Mouse (Mus musculus) forebrain, embryonic 16.5 days (tissue): ENCODE measurements around the gene Tsacc. TPM values are rescaled to one million over a fixed set of nuclear protein-coding genes. Genes with fewer than 3 reads are reported as not detected.
"Not testable (repeated sequence)": the region's sequence is repeated elsewhere in the genome, so short reads cannot be mapped to it uniquely, and the experiment has no call there.

Source experiments
- ATAC-seq: fragments of 200-750 bp; cut with Nextera tagmentation; 2 replicates; pipeline ENCODE4 v1.8.0; 2017; ENCODE audit warnings: mild to moderate bottlenecking, moderate library complexity
- H3K27ac ChIP-seq: fragments of 300-500 bp; sonication (generic); 2 replicates; pipeline ENCODE4 v1.5.1; 2014; ENCODE audit warnings: low read length, control low read depth
- H3K27me3 ChIP-seq: fragments of 300-500 bp; sonication (generic); replicated peaks from 2 replicates; pipeline ENCODE4 v1.6.1; 2014; ENCODE audit warnings: low read length; ENCODE audit not compliant: control insufficient read depth, insufficient read depth
- H3K36me3 ChIP-seq: fragments of 300-500 bp; sonication (generic); 2 replicates; pipeline ENCODE4 v1.6.1; 2014; ENCODE audit not compliant: control insufficient read depth, insufficient read depth
- H3K4me1 ChIP-seq: fragments of 300-500 bp; sonication (generic); replicated peaks from 2 replicates; pipeline ENCODE4 v1.6.1; 2014; ENCODE audit warnings: low read length; ENCODE audit not compliant: control insufficient read depth, insufficient read depth
- H3K4me2 ChIP-seq: fragments of 300-500 bp; sonication (generic); 2 replicates; pipeline ENCODE4 v1.6.1; 2014; ENCODE audit warnings: mild to moderate bottlenecking, low read length, control low read depth
- H3K4me3 ChIP-seq: fragments of 300-500 bp; sonication (generic); replicated peaks from 2 replicates; pipeline ENCODE4 v1.5.1; 2014; ENCODE audit warnings: mild to moderate bottlenecking, low read length, control low read depth
- H3K9ac ChIP-seq: fragments of 300-500 bp; sonication (generic); replicated peaks from 2 replicates; pipeline ENCODE4 v1.6.1; 2014; ENCODE audit warnings: low read depth, low read length, control low read depth
- H3K9me3 ChIP-seq: fragments of 300-500 bp; sonication (generic); 2 replicates; pipeline ENCODE4 v1.6.1; 2016; ENCODE audit warnings: low read length; ENCODE audit not compliant: control insufficient read depth
- WGBS: fragments of 180-500 bp; shearing (Covaris S2); extraction: QIAGEN DNeasy Blood & Tissue Kit; methylation state at CpG from one replicate; pipeline ENCODE4 v1.1.7; 2014; 5-methylcytosine and 5-hydroxymethylcytosine counted together
- polyA plus RNA-seq: library from polyadenylated mRNA; unstranded; fragments of >200 nt; fragmentation: Nextera tagmentation; extraction: Ambion mirVana; gene quantifications from 2 replicates; pipeline ENCODE4 v1.2.1, GENCODE M21; 2015

Tsacc gene
- polyA plus RNA-seq, 1 experiment from 2014 or later, result 10.4 TPM

GRCm38 (mm10) chr3:88287110-88287509 lies 9.7 kb downstream of the Tsacc start, which contains the start of gene Gm38392:
Gene Gm38392 (minus strand): TSS chr3:88287210.
- no peak within 1 kb of the TSS for H3K9ac ChIP-seq
- H3K27ac ChIP-seq, result no peak within 1 kb of the TSS
- no peaks in the 10 kb centered on the region for H3K4me1 ChIP-seq
- no peak within 1 kb of the TSS for H3K4me3 ChIP-seq
- no peaks in the 10 kb centered on the region for H3K27me3 ChIP-seq
- no peak within 1 kb of the TSS for H3K4me2 ChIP-seq
- no peaks in the 10 kb centered on the region for H3K36me3 ChIP-seq
- H3K9me3 ChIP-seq, result no peaks in the 10 kb centered on the region
- ATAC-seq, result no peak
- 98% methylated on average over 4 of the region's 4 CpGs for WGBS

DNA sequence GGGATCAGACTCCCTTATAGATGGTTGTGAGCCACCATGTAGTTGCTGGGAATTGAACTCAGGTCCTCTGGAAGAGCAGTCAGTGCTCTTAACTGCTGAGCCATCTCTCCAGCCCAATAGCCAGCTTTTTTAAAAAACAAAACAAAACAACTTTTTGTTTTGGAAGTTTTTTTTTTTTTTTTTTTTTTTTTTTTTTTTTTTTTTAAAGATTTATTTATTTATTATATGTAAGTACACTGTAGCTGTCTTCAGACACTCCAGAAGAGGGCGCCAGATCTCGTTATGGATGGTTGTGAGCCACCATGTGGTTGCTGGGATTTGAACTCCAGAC lies 11.3 kb downstream of the Tsacc start:
- H3K27ac ChIP-seq, ATAC-seq, H3K4me2 ChIP-seq, H3K4me3 ChIP-seq, H3K9me3 ChIP-seq, H3K27me3 ChIP-seq, H3K9ac ChIP-seq, H3K4me1 ChIP-seq, H3K36me3 ChIP-seq: not testable (repeated sequence)
- no CpG with 5 or more reads among the region's 2 CpGs for WGBS

- not testable (repeated sequence) for H3K27me3 ChIP-seq, ATAC-seq, H3K4me1 ChIP-seq, H3K27ac ChIP-seq, H3K36me3 ChIP-seq, H3K9me3 ChIP-seq, H3K4me2 ChIP-seq, H3K4me3 ChIP-seq, H3K9ac ChIP-seq
- 95% methylated on average over 14 of the region's 14 CpGs for WGBS
Observed at GRCm38 (mm10) chr3:88284815-88285564, 11.8 kb downstream of the Tsacc start.

DNA sequence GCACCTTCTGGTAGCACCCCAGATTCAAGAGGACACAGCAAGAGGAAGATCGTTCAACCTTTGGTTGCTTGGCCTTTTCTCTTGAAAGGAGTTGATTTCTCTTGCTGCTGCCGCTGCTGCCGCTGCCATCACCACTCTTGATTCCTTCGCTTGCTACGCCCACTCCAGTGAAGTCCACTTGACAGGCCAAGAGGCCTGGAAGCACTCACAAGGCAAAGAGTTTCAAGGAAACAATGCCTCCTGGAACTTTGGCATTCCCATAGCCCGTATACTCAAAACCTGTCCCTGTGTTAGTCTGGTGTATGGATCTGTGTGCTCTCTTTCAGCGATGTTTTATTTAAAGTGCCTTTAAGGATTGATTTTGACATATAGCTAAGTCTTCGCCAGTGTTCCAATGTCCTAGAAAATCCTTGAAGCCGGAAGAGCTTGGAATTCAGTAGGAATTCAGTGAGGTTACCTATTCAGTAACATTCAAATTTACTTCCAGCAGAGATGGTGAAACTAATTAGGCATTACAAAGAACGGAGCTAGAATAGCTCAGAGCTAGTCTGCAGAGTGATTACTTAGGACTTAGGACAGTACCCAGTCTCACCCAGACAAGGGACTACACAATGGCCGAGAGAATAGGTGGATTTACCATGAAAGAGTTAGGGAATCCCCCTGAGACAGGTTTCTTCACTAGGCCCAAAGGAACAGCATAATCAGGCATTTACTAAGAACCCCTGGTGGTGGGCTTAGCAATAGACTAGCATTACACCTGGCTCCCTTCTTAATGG lies 15.5 kb downstream of the Tsacc start:
- not testable (repeated sequence) for ATAC-seq, H3K9me3 ChIP-seq, H3K36me3 ChIP-seq, H3K4me2 ChIP-seq, H3K27ac ChIP-seq, H3K4me1 ChIP-seq, H3K9ac ChIP-seq, H3K27me3 ChIP-seq, H3K4me3 ChIP-seq
- WGBS, result 45% methylated on average over 11 of the region's 11 CpGs

DNA sequence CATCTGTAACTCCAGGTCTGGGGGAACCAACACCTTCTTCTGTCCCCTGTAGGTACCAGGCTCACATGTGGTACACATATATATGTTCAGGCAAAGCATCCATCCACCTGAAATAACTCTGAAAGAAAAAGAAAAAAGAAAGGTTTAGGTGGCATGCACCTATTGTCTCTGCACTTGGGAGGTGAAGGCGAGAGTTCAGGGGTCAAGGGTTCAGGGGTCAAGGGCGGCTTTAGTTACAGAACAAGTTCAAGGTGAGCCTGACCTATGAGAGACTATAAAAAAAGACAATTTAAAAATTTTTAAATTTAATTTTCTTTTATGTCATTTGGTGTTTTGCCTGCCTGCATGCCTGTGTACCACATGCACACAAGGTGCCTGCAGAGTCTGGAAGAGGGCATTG lies 16.8 kb downstream of the Tsacc start:
- no peak overlapping the region for H3K27ac ChIP-seq
- H3K27me3 ChIP-seq, result no peaks in the 10 kb centered on the region
- WGBS, result 97% methylated on average over 2 of the region's 2 CpGs
- no peak overlapping the region for H3K4me2 ChIP-seq
- no peaks in the 10 kb centered on the region for H3K9me3 ChIP-seq
- no peak for ATAC-seq
- H3K36me3 ChIP-seq, result no peaks in the 10 kb centered on the region
- H3K9ac ChIP-seq, result no peak overlapping the region
- no peaks in the 10 kb centered on the region for H3K4me1 ChIP-seq
- H3K4me3 ChIP-seq, result no peak overlapping the region

- H3K9ac ChIP-seq, result no peak overlapping the region
- H3K27ac ChIP-seq, result no peak overlapping the region
- no peak for ATAC-seq
- no peaks in the 10 kb centered on the region for H3K27me3 ChIP-seq
- H3K36me3 ChIP-seq, result no peaks in the 10 kb centered on the region
- no peak overlapping the region for H3K4me2 ChIP-seq
- H3K4me3 ChIP-seq, result no peak overlapping the region
- WGBS, result 52% methylated on average over 7 of the region's 7 CpGs
- no peaks in the 10 kb centered on the region for H3K4me1 ChIP-seq
- H3K9me3 ChIP-seq, result no peaks in the 10 kb centered on the region
Observed at GRCm38 (mm10) chr3:88276529-88277143, 20.2 kb downstream of the Tsacc start.

DNA sequence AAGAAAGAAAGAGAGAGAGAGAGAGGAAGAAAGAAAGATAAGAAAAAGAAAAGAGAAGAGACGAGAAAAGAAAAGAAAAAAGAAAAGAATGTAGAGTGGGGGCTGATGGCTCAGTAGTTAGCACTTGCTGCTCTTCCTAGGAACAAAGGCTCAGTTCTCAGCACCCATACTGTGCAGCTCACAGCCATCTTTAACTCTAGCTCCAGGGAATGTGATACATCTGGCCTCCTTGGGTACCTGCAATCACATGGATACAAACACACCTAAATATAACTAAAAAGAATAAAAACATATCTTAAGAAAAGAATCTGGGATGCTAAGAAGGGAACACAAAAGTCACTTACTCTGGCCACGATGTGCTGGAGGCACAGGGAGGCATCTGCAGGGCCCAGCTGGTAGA lies 20.7 kb downstream of the Tsacc start:
- Histone ChIP-seq H3K36me3 (no peaks in the 10 kb centered on the region), H3K9me3 (no peaks in the 10 kb centered on the region), H3K4me2 (no peak overlapping the region), H3K4me1 (no peaks in the 10 kb centered on the region), H3K27ac (no peak overlapping the region), H3K4me3 (no peak overlapping the region), H3K27me3 (no peaks in the 10 kb centered on the region), H3K9ac (no peak overlapping the region)
- 75% methylated on average over 2 of the region's 2 CpGs for WGBS
- no peak for ATAC-seq

DNA sequence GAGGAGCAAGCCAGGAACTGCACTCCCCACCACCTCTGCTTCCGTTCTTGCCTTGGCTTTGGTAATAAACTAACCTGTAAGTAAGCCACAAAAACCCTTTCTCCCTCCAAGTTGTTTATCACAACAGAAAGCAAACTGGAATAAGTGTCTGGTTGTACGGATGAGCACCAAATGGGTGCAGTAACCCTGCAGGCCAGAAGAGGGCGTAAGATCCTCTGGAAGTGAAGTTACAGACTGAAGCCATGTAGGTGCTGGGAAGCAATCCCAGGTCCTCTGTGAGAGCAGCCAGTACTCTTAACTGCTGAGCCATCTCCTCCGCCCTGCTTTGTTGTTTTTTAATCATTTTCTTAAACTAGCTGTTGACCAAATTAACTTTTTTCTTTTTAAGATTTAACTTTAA lies 22.8 kb downstream of the Tsacc start:
- ATAC-seq, result no peak
- Histone ChIP-seq H3K27ac (no peak overlapping the region), H3K9me3 (no peaks in the 10 kb centered on the region), H3K27me3 (no peaks in the 10 kb centered on the region), H3K4me2 (no peak overlapping the region), H3K36me3 (no peaks in the 10 kb centered on the region), H3K4me3 (no peak overlapping the region), H3K4me1 (no peaks in the 10 kb centered on the region), H3K9ac (no peak overlapping the region)
- 96% methylated on average over 4 of the region's 4 CpGs for WGBS

DNA sequence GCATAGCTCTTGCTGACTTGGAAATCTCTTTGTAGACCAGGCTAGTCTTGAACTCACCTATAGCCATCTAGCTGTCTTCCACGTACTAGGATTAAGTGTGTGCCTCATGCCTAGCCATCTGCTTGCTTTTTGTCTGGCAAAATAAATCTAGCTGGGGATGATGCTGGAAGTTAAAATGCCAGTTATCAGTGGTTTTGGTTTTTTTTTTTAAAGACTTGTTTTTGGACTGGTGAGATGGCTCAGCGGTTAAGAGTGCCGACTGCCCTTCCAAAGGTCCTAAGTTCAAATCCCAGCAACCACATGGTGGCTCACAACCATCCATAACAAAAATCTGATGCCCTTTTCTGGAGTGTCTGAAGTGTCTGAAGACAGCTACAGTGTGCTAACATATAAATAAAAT lies 24.9 kb downstream of the Tsacc start:
- no peak overlapping the region for H3K27ac ChIP-seq
- no peaks in the 10 kb centered on the region for H3K4me1 ChIP-seq
- H3K9me3 ChIP-seq, result no peaks in the 10 kb centered on the region
- H3K36me3 ChIP-seq, result no peaks in the 10 kb centered on the region
- no peak overlapping the region for H3K9ac ChIP-seq
- no peaks in the 10 kb centered on the region for H3K27me3 ChIP-seq
- 93% methylated on average over 3 of the region's 3 CpGs for WGBS
- H3K4me2 ChIP-seq, result no peak overlapping the region
- H3K4me3 ChIP-seq, result no peak overlapping the region
- no peak for ATAC-seq
